Mouse (Mus musculus) neutrophil, adult 5-6 weeks (primary cell): ENCODE measurements around the gene Cops4. TPM values are rescaled to one million over a fixed set of nuclear protein-coding genes. Genes with fewer than 3 reads are reported as not detected.

ENCODE experiments used
- ATAC-seq: fragments of 151-379, 151-347 bp; 2 replicates; pipeline ENCODE4 v1.8.0; 2017; ENCODE audit warnings: mild to moderate bottlenecking, moderate TSS enrichment; ENCODE audit not compliant: insufficient number of reproducible peaks, poor library complexity, low FRiP score, severe bottlenecking; ENCODE audit errors: extremely low read depth
- total RNA-seq: library from RNA; stranded (forward); fragments of 200-1000 nt; gene quantifications from 2 replicates; pipeline ENCODE4 v1.2.3, GENCODE M21; 2017

Gene Cops4
- total RNA-seq, 1 experiment from 2014 or later, result 70.2 TPM

- peak; percentile 94 for ATAC-seq
Observed at GRCm38 (mm10) chr5:100526164-100526563, 8.1 kb downstream of the Cops4 start.

- no peak for ATAC-seq
Observed at GRCm38 (mm10) chr5:100535826-100536225, 17.7 kb downstream of the Cops4 start.

GRCm38 (mm10) chr5:100536638-100537037 is 18.5 kb downstream of the Cops4 start:
- ATAC-seq, result peak; percentile 87

- peak; percentile 70 for ATAC-seq
Observed at GRCm38 (mm10) chr5:100546294-100547080, 28.4 kb downstream of the Cops4 start.

- no peak for ATAC-seq
Observed at GRCm38 (mm10) chr5:100548236-100548635, 30.1 kb downstream of the Cops4 start.

GRCm38 (mm10) chr5:100549311-100549710 is 31.2 kb downstream of the Cops4 start:
- ATAC-seq, result no peak

GRCm38 (mm10) chr5:100550151-100550550 is 32.0 kb downstream of the Cops4 start:
- no peak for ATAC-seq

- ATAC-seq, result no peak
Observed at GRCm38 (mm10) chr5:100551952-100552351, 33.8 kb downstream of the Cops4 start.

- no peak for ATAC-seq
Observed at GRCm38 (mm10) chr5:100553426-100553825, 35.3 kb downstream of the Cops4 start.

GRCm38 (mm10) chr5:100557019-100557418 is 38.9 kb downstream of the Cops4 start:
- no peak for ATAC-seq

- no peak for ATAC-seq
Observed at GRCm38 (mm10) chr5:100557537-100557936, 39.4 kb downstream of the Cops4 start.

GRCm38 (mm10) chr5:100558783-100559182 is 40.7 kb downstream of the Cops4 start:
- no peak for ATAC-seq

GRCm38 (mm10) chr5:100559357-100559756 is 41.2 kb downstream of the Cops4 start:
- ATAC-seq, result no peak

- ATAC-seq, result no peak
Observed at GRCm38 (mm10) chr5:100562702-100563101, 44.6 kb downstream of the Cops4 start.

GRCm38 (mm10) chr5:100566798-100567197 is 48.7 kb downstream of the Cops4 start:
- no peak for ATAC-seq

GRCm38 (mm10) chr5:100567258-100568032 is 49.3 kb downstream of the Cops4 start:
- no peak for ATAC-seq

GRCm38 (mm10) chr5:100568177-100568576 is 50.1 kb downstream of the Cops4 start:
- ATAC-seq, result no peak

- ATAC-seq, result no peak
Observed at GRCm38 (mm10) chr5:100568802-100569201, 50.7 kb downstream of the Cops4 start.

- peak; percentile 25; the same call in 1 of the 2 replicates for ATAC-seq
Observed at GRCm38 (mm10) chr5:100569250-100569934, 51.3 kb downstream of the Cops4 start.
